Mouse (Mus musculus) heart, postnatal 4 days (tissue): Measurements from ENCODE around the gene Wdr45. TPM values are rescaled to one million over a fixed set of nuclear protein-coding genes. Genes with fewer than 3 reads are reported as not detected.
"Not testable (repeated sequence)": the region's sequence is repeated elsewhere in the genome, so short reads cannot be mapped to it uniquely, and the experiment has no call there.

Experiments used
- DNase-seq: peaks from one replicate; pipeline ENCODE4 v3.0.0; 2021
- total RNA-seq, 2 experiments: library from RNA; stranded (reverse); gene quantifications; 2 replicates each; pipeline ENCODE4 v1.2.3; 2021

Gene Wdr45
- 10 to 100 TPM; 23.6 to 23.9 TPM for total RNA-seq

GRCm38 (mm10) chrX:7714135-7714899 is at the start of gene Wdr45:
TSS of gene Wdr45 (plus strand) at chrX:7714333.
- DNase-seq, result peak; percentile 94

- no peak for DNase-seq
These were observed 49.3 kb upstream of the Wdr45 start for GRCm38 (mm10) chrX:7664791-7665190.

GRCm38 (mm10) chrX:7665739-7666502 is 48.2 kb upstream of the Wdr45 start:
- DNase-seq, result no peak

GRCm38 (mm10) chrX:7670390-7670881 is 43.7 kb upstream of the Wdr45 start:
- peak; percentile 80 for DNase-seq

- peak; percentile 53 for DNase-seq
These were observed 43.1 kb upstream of the Wdr45 start, which contains the start of gene Plp2 for GRCm38 (mm10) chrX:7670921-7671623. TSS of gene Plp2 (minus strand) at chrX:7671390.

GRCm38 (mm10) chrX:7672739-7673138 is 41.4 kb upstream of the Wdr45 start:
- DNase-seq, result no peak

GRCm38 (mm10) chrX:7673578-7674281 is 40.4 kb upstream of the Wdr45 start:
- DNase-seq, result peak; percentile 17

GRCm38 (mm10) chrX:7674284-7675000 is 39.7 kb upstream of the Wdr45 start:
- DNase-seq, result peak; percentile 22

GRCm38 (mm10) chrX:7675001-7675380 is 39.1 kb upstream of the Wdr45 start:
- no peak for DNase-seq

- DNase-seq, result no peak
These were observed 35.1 kb upstream of the Wdr45 start for GRCm38 (mm10) chrX:7678986-7679385.

- DNase-seq, result peak; percentile 92
These were observed 34.6 kb upstream of the Wdr45 start for GRCm38 (mm10) chrX:7679405-7680056.

GRCm38 (mm10) chrX:7680057-7680412 is 34.1 kb upstream of the Wdr45 start:
- DNase-seq, result no peak

- peak; percentile 26 for DNase-seq
These were observed 33.3 kb upstream of the Wdr45 start, which contains the start of gene Magix for GRCm38 (mm10) chrX:7680864-7681263. TSS of gene Magix (minus strand) at chrX:7681251.

- no peak for DNase-seq
These were observed 25.8 kb upstream of the Wdr45 start for GRCm38 (mm10) chrX:7688321-7688720.

- no peak for DNase-seq
These were observed 23.6 kb upstream of the Wdr45 start for GRCm38 (mm10) chrX:7690486-7690885.

- peak; percentile 43 for DNase-seq
These were observed 21.3 kb upstream of the Wdr45 start for GRCm38 (mm10) chrX:7692862-7693261.

GRCm38 (mm10) chrX:7696520-7696919 is 17.6 kb upstream of the Wdr45 start:
- no peak for DNase-seq

GRCm38 (mm10) chrX:7696954-7697381 is 17.2 kb upstream of the Wdr45 start, which contains the start of gene Gpkow:
TSS of gene Gpkow (plus strand) at chrX:7697131.
- peak; percentile 77 for DNase-seq

GRCm38 (mm10) chrX:7713764-7714134 is 384 bp upstream of the Wdr45 start:
- not testable (repeated sequence) for DNase-seq

- not testable (repeated sequence) for DNase-seq
These were observed 1.9 kb downstream of the Wdr45 start for GRCm38 (mm10) chrX:7716058-7716457.
